Mouse (Mus musculus) neural tube, embryonic 15.5 days (tissue): ENCODE data around the gene Myo16. TPM values are rescaled to one million over a fixed set of nuclear protein-coding genes. Genes with fewer than 3 reads are reported as not detected.
A peak's percentile ranks its signal among the peaks of the same experiment; 100 is the strongest.

Experiments
- ATAC-seq: fragments of 200-750 bp; cut with Nextera tagmentation; 2 replicates; pipeline ENCODE4 v1.8.0; 2017; ENCODE audit warnings: mild to moderate bottlenecking, moderate TSS enrichment, moderate library complexity; ENCODE audit not compliant: low FRiP score
- H3K27ac ChIP-seq: fragments of 300-500 bp; sonication (generic); replicated peaks from 2 replicates; pipeline ENCODE4 v1.5.1; 2015; ENCODE audit warnings: mild to moderate bottlenecking, inconsistent platforms
- H3K27me3 ChIP-seq: fragments of 300-500 bp; sonication (generic); replicated peaks from 2 replicates; pipeline ENCODE4 v1.6.1; 2015; ENCODE audit warnings: inconsistent platforms
- H3K36me3 ChIP-seq: fragments of 300-500 bp; sonication (generic); 2 replicates; pipeline ENCODE4 v1.6.1; 2015; ENCODE audit warnings: inconsistent platforms
- H3K4me1 ChIP-seq: fragments of 300-500 bp; sonication (generic); 2 replicates; pipeline ENCODE4 v1.6.1; 2015; ENCODE audit warnings: inconsistent platforms
- H3K4me2 ChIP-seq: fragments of 300-500 bp; sonication (generic); 2 replicates; pipeline ENCODE4 v1.6.1; 2015; ENCODE audit warnings: inconsistent platforms, mild to moderate bottlenecking, moderate library complexity
- H3K4me3 ChIP-seq: fragments of 300-500 bp; sonication (generic); replicated peaks from 2 replicates; pipeline ENCODE4 v1.5.1; 2015; ENCODE audit warnings: mild to moderate bottlenecking, inconsistent platforms
- H3K9ac ChIP-seq: fragments of 300-500 bp; sonication (generic); replicated peaks from 2 replicates; pipeline ENCODE4 v1.6.1; 2015; ENCODE audit warnings: mild to moderate bottlenecking, inconsistent platforms
- H3K9me3 ChIP-seq: fragments of 300-500 bp; sonication (generic); replicated peaks from 2 replicates; pipeline ENCODE4 v1.6.1; 2016; ENCODE audit warnings: inconsistent platforms
- WGBS: fragments of 180-500 bp; shearing (Covaris S2); methylation state at CpG from one replicate; pipeline ENCODE4 v1.1.7; 2015; ENCODE audit warnings: mixed read lengths; 5-methylcytosine and 5-hydroxymethylcytosine counted together
- polyA plus RNA-seq: library from polyadenylated mRNA; unstranded; fragments of >200 nt; fragmentation: Nextera tagmentation; extraction: Ambion mirVana; gene quantifications from 2 replicates; pipeline ENCODE4 v1.2.1, GENCODE M21; 2015

Gene Myo16
- polyA plus RNA-seq, 1 experiment from 2014 or later = 5.6 TPM

DNA sequence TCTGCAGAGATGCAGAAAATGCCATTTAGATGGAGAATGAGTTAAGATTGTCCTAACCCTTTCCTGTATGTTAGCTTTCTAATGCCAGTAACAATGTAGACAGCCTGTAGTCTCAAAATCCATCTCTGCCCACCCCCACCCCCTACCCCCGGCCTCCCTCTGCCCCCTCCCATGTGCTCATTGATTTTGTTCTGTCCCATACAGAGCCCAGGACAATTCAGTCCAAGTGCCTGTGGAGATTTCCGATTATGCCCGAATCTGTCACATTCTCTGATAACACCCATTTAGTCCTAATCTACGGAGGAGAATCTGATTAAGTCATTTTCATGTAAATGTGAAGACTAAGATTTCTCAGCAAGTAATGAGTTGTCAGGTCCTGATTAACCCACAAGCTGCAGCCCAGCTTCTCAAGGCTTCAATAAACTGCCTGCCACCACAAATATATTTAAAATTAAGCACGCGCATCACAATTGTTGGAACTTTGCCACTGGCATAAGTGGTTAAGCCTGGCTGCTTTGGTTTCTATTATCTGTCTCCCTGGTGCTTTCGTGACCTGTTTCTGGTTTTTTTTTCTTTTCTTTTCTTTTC, 237.5 kb downstream of the Myo16 start:
- no peaks in the 10 kb centered on the region; the same call in 1 of the 2 replicates for H3K36me3 ChIP-seq
- WGBS = 42% methylated on average over 7 of the region's 7 CpGs
- H3K4me3 ChIP-seq = no peak overlapping the region
- no peaks in the 10 kb centered on the region for H3K27me3 ChIP-seq
- H3K9ac ChIP-seq = no peak overlapping the region
- no peaks in the 10 kb centered on the region for H3K9me3 ChIP-seq
- no peak overlapping the region for H3K4me2 ChIP-seq
- ATAC-seq = no peak
- H3K27ac ChIP-seq = no peak overlapping the region
- peaks cover 19% of the 10 kb centered on the region for H3K4me1 ChIP-seq

DNA sequence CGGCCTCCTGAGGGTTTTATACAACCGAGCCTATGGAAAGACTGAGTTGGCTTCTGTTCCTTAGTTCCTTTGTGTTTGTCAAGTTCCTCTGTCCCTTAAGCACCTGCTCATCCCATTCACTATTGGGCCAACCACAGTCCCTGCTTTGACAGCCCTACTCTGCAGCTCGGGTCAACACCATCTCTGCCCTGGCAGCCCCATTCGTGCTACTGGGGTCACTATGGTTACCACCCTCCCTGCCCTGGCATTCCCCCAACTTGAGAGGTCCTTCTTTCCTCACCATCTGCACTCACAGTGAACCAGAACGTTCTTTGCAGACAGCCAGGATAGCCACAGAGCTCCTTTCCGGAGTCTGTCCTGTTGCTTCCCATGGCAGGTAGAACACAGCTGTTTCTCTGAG, 238.2 kb downstream of the Myo16 start:
- H3K4me3 ChIP-seq = no peak overlapping the region
- H3K27ac ChIP-seq = no peak overlapping the region
- no peaks in the 10 kb centered on the region for H3K9me3 ChIP-seq
- H3K36me3 ChIP-seq = no peaks in the 10 kb centered on the region; the same call in 1 of the 2 replicates
- no peak overlapping the region for H3K9ac ChIP-seq
- no peak overlapping the region for H3K4me2 ChIP-seq
- 25% methylated on average over 6 of the region's 6 CpGs for WGBS
- no peaks in the 10 kb centered on the region for H3K27me3 ChIP-seq
- ATAC-seq = no peak
- H3K4me1 ChIP-seq = peaks cover 19% of the 10 kb centered on the region

- Histone ChIP-seq H3K9me3 (no peaks in the 10 kb centered on the region), H3K27ac (no peak overlapping the region), H3K4me2 (no peak overlapping the region), H3K4me3 (no peak overlapping the region), H3K9ac (no peak overlapping the region), H3K36me3 (no peaks in the 10 kb centered on the region), H3K4me1 (peaks cover 19% of the 10 kb centered on the region), H3K27me3 (no peaks in the 10 kb centered on the region)
- 47% methylated on average over 2 of the region's 2 CpGs for WGBS
- no peak for ATAC-seq
These were observed 240.8 kb downstream of the Myo16 start for GRCm38 (mm10) chr8:10394506-10394905.

- no peaks in the 10 kb centered on the region for H3K9me3 ChIP-seq
- H3K4me1 ChIP-seq = peaks cover 19% of the 10 kb centered on the region
- H3K27me3 ChIP-seq = no peaks in the 10 kb centered on the region
- H3K4me2 ChIP-seq = no peak overlapping the region
- H3K9ac ChIP-seq = no peak overlapping the region
- no peak overlapping the region for H3K4me3 ChIP-seq
- no peak for ATAC-seq
- 0 out of 2 replicates have a peak, but pooled peaks cover under 1% of the 10 kb centered on the region for H3K36me3 ChIP-seq
- 38% methylated on average over 7 of the region's 7 CpGs for WGBS
- H3K27ac ChIP-seq = no peak overlapping the region
These were observed 241.4 kb downstream of the Myo16 start for GRCm38 (mm10) chr8:10395146-10395545.

DNA sequence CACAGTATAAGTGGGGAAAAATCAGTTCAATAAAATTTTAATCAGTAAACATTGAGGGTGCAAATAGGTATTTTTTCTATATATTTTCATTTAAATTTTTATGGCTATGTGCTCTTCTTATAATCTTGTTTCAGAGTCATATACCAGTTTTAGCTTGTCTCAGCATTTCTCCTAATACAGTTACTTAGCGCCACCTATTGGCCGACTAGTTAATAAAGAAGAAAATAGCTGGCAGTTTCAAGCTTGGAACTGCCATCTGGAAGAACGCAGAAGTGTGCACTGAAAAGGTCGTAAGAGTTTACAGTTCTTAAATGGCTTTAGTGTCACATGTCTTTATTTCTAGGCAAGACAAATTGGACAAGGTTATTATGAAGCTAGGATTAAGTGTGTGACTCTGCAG, 248.9 kb downstream of the Myo16 start:
- peak; percentile 29; the same call in 1 of the 2 replicates for ATAC-seq

GRCm38 (mm10) chr8:10405469-10405868, 251.8 kb downstream of the Myo16 start:
- ATAC-seq = peak; percentile 36; the same call in 1 of the 2 replicates
- WGBS = 41% methylated on average over 8 of the region's 8 CpGs

More for the DNA sequence above, 248.9 kb downstream of the Myo16 start:
- Histone ChIP-seq H3K4me1 (no peaks in the 10 kb centered on the region), H3K27me3 (no peaks in the 10 kb centered on the region), H3K9me3 (no peaks in the 10 kb centered on the region), H3K9ac (no peak overlapping the region), H3K36me3 (peaks cover 6% of the 10 kb centered on the region; the same call in 1 of the 2 replicates), H3K27ac (no peak overlapping the region), H3K4me2 (no peak overlapping the region), H3K4me3 (no peak overlapping the region)
- WGBS = 5% methylated on average over 4 of the region's 4 CpGs

GRCm38 (mm10) chr8:10409043-10409442, 255.3 kb downstream of the Myo16 start:
- H3K27me3 ChIP-seq = no peaks in the 10 kb centered on the region
- H3K36me3 ChIP-seq = no peaks in the 10 kb centered on the region
- H3K9me3 ChIP-seq = no peaks in the 10 kb centered on the region
- no peak overlapping the region for H3K27ac ChIP-seq
- ATAC-seq = no peak
- H3K4me2 ChIP-seq = no peak overlapping the region
- no peak overlapping the region for H3K9ac ChIP-seq
- H3K4me1 ChIP-seq = no peaks in the 10 kb centered on the region
- no peak overlapping the region for H3K4me3 ChIP-seq
- 86% methylated on average over 9 of the region's 9 CpGs for WGBS

More at GRCm38 (mm10) chr8:10405469-10405868, 251.8 kb downstream of the Myo16 start:
- H3K4me1 ChIP-seq = no peaks in the 10 kb centered on the region
- H3K36me3 ChIP-seq = peaks cover 2% of the 10 kb centered on the region; the same call in 1 of the 2 replicates
- H3K9ac ChIP-seq = no peak overlapping the region
- no peak overlapping the region for H3K27ac ChIP-seq
- H3K4me2 ChIP-seq = no peak overlapping the region
- no peaks in the 10 kb centered on the region for H3K27me3 ChIP-seq
- no peak overlapping the region for H3K4me3 ChIP-seq
- no peaks in the 10 kb centered on the region for H3K9me3 ChIP-seq

DNA sequence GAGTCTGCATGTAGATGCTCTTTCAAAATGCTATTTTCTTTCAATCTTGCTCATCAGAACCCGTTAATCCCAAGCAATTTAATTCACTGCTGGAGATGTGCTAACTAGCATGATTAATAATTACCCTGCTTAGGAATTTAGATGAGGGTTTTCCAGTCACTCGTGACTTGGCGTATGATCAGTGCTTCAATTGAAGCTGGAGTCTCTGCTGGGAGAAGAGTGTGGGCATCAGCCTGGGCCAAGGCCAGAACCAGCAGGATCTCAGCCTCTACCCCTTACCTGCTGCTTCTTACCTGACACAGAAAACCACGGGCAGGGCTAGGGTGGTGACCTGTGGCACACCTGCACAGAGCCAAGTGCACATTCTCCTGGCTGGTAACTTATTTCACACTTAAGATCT, 257.8 kb downstream of the Myo16 start:
- Histone ChIP-seq H3K9ac (no peak overlapping the region), H3K4me1 (no peaks in the 10 kb centered on the region), H3K27me3 (no peaks in the 10 kb centered on the region), H3K4me3 (no peak overlapping the region), H3K27ac (no peak overlapping the region), H3K36me3 (no peaks in the 10 kb centered on the region), H3K4me2 (no peak overlapping the region), H3K9me3 (no peaks in the 10 kb centered on the region)
- no peak for ATAC-seq
- 40% methylated on average over 4 of the region's 4 CpGs for WGBS

DNA sequence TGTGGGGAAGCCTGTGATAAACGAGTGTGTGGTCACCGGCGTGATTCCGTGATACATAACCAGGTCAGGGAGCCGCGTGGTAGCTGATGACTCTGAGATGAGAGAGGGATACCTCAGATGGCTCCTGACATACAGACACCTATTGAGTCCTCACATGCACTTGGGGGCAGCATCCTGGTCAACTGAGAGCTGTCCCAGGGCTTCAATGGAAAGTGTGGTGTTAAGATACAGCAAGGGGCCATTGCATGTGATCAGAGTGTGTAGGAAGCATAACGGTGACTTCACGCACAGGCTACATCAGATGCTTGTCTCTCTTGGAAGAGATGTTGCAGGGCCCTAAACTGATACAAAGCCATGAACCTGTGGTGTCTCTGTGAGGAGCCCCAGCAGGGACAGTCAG, 260.2 kb downstream of the Myo16 start:
- Histone ChIP-seq H3K4me3 (no peak overlapping the region), H3K4me1 (no peaks in the 10 kb centered on the region), H3K27me3 (no peaks in the 10 kb centered on the region), H3K27ac (no peak overlapping the region), H3K36me3 (no peaks in the 10 kb centered on the region), H3K9me3 (no peaks in the 10 kb centered on the region), H3K4me2 (no peak overlapping the region), H3K9ac (no peak overlapping the region)
- 88% methylated on average over 8 of the region's 8 CpGs for WGBS
- ATAC-seq = no peak

DNA sequence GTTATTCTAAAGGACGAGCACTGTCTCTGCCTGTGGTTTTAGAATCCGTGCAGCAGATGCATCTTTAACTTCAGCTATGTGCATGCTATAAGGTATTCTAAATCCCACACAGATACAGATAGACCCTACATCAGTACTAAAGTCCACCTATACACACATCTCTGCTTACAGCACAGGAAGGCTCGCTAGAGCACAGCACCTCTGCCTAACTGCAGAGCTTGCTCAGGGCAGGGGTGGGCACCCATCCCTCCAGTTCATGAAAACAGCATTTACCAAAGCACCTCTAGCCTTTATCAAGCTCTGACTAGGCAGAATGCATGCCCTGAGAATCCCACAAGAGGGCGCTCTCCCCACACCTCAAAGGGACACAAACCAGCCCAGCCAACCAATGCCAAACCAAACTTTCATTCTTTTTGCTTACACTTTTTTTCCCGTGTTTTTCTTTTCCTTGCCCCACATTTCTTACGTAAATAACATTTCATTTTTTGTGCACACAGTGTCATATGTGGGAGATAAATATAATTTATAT, 261.0 kb downstream of the Myo16 start:
- H3K9ac ChIP-seq = no peak overlapping the region
- H3K4me3 ChIP-seq = no peak overlapping the region
- H3K4me2 ChIP-seq = no peak overlapping the region
- H3K9me3 ChIP-seq = no peaks in the 10 kb centered on the region
- peak; percentile 49; the same call in 1 of the 2 replicates for ATAC-seq
- no peak overlapping the region for H3K27ac ChIP-seq
- H3K4me1 ChIP-seq = no peaks in the 10 kb centered on the region
- no peaks in the 10 kb centered on the region for H3K36me3 ChIP-seq
- H3K27me3 ChIP-seq = no peaks in the 10 kb centered on the region
- WGBS = 25% methylated on average over 6 of the region's 6 CpGs

DNA sequence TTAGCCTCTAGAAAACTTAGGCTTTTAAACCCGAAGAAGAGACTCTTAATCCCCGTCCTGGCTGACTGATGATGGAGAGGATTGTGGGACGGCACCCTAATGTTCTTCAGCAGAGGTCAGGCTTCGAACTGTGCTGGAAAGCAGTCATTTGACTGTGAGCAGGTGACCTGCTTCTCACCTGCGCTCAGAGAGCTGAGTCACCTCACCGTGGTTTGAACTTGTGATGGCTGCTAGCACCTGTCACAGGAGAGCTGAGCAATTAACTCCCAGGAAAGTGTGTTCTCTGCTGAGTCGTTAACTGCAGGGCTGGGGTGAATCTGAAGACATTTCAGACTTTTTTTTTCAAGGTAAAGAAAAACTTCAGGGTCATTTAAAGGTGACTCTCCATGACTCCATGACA, 261.6 kb downstream of the Myo16 start:
- no peak overlapping the region for H3K9ac ChIP-seq

DNA sequence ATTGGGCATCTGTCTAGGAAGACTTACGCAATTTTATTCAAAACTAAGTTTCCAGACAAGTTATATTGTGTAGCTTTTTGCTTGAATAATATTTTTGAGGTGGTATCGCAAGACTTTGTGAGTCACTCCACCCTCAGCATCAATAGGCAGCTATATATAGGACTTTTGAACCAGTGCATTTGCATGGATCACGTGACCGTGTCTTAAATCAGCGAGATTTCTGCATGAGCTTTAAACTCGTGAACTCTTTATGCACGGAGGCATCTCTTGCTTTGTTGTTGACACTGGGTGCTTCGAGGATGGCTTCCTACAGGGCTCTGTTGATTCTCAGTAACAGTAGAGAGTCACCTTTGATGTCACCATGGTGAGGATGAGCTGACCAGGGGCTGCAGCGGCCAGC, 262.2 kb downstream of the Myo16 start:
- H3K4me2 ChIP-seq = no peak overlapping the region
- no peak overlapping the region for H3K9ac ChIP-seq
- no peaks in the 10 kb centered on the region for H3K4me1 ChIP-seq
- H3K9me3 ChIP-seq = no peaks in the 10 kb centered on the region
- H3K27me3 ChIP-seq = no peaks in the 10 kb centered on the region
- no peak for ATAC-seq
- H3K4me3 ChIP-seq = no peak overlapping the region
- no peak overlapping the region for H3K27ac ChIP-seq
- H3K36me3 ChIP-seq = no peaks in the 10 kb centered on the region
- 82% methylated on average over 9 of the region's 9 CpGs for WGBS

More for the DNA sequence above, 261.6 kb downstream of the Myo16 start:
- ATAC-seq = no peak
- no peaks in the 10 kb centered on the region for H3K9me3 ChIP-seq
- H3K27ac ChIP-seq = no peak overlapping the region
- no peak overlapping the region for H3K4me3 ChIP-seq
- H3K4me2 ChIP-seq = no peak overlapping the region
- no peaks in the 10 kb centered on the region for H3K27me3 ChIP-seq
- 35% methylated on average over 7 of the region's 7 CpGs for WGBS
- H3K4me1 ChIP-seq = no peaks in the 10 kb centered on the region
- no peaks in the 10 kb centered on the region for H3K36me3 ChIP-seq
